In the genomic region with DNA sequence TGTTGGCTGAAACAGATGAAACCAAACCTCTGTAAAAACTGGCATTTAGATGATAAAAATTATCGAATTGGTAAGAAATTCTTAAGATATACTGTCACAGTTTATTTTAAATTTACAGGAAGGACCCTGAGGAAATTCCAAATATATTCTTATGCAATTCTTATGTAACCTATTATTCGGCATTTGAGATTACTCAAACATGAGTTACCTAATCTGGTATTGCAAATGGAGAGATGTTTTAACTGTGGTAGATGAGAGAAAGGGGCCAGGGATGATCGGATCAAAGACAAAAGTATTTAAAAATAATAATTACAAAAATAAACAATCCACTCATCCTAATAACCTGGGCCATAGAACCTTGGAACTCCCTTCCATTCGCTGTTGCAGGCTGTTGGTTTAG, we compare ENCODE assay signal across 27 mouse cellular contexts. TPM values are rescaled to one million over a fixed set of nuclear protein-coding genes. Genes with fewer than 3 reads are reported as not detected.
"Had no signal": no experiment of that assay in that cellular context is flagged by ENCODE, and none has a peak within 500 bp of the region (broad histone marks: within the 10 kb centered on the region; RNA-seq: fewer than 3 reads in every experiment).

No protein-coding gene starts in this region.

- H3K27me3 ChIP-seq: lung, embryonic 15.5 days; midbrain, embryonic 12.5 days; neural tube, embryonic 13.5 days; neural tube, embryonic 15.5 days; stomach, embryonic 15.5 days had no signal

- DNase-seq: liver, postnatal 0 days; lung, adult 2 months; lung, postnatal 14 days; lung, postnatal 36 days; midbrain, embryonic 14.5 days; retina, postnatal 1 day; right cerebral cortex, adult 18-20 months; right cerebral cortex, postnatal 25 days; thymus, adult 2 months; thymus, postnatal 25 days; thymus, postnatal 4 days had no signal

- H3K4me3 ChIP-seq: lung, embryonic 15.5 days; midbrain, embryonic 10.5 days; midbrain, embryonic 12.5 days; myocyte; neural tube, embryonic 13.5 days; neural tube, embryonic 15.5 days; stomach, embryonic 15.5 days had no signal

- H3K9ac ChIP-seq: liver, postnatal 0 days; lung, embryonic 15.5 days; midbrain, embryonic 12.5 days; neural tube, embryonic 13.5 days; neural tube, embryonic 15.5 days; stomach, embryonic 15.5 days had no signal

- H3K9me3 ChIP-seq: lung, embryonic 15.5 days; midbrain, embryonic 10.5 days; midbrain, embryonic 12.5 days; neural tube, embryonic 13.5 days; neural tube, embryonic 15.5 days; stomach, embryonic 15.5 days had no signal

- H3K4me1 ChIP-seq: midbrain, embryonic 10.5 days; midbrain, embryonic 12.5 days; neural tube, embryonic 13.5 days; neural tube, embryonic 15.5 days; stomach, embryonic 15.5 days had no signal

- H3K4me2 ChIP-seq: lung, embryonic 15.5 days; midbrain, embryonic 12.5 days; neural tube, embryonic 13.5 days; neural tube, embryonic 15.5 days; stomach, embryonic 15.5 days had no signal

- ATAC-seq: liver, postnatal 0 days; lung, postnatal 0 days; midbrain, embryonic 16.5 days had no signal

- H3K27ac ChIP-seq: lung, embryonic 15.5 days; macrophage; midbrain, embryonic 10.5 days; midbrain, embryonic 12.5 days; neural tube, embryonic 13.5 days; neural tube, embryonic 15.5 days; stomach, embryonic 15.5 days; stomach, postnatal 0 days had no signal

RNA-seq across cellular contexts. Expression of gene Lmod2, which starts 12.8 kb away (rescaled TPM):
- total RNA-seq: megakaryocyte, adult 5-6 weeks; megakaryocyte-erythroid progenitor cell, adult 5-6 weeks had no signal
- polyA plus RNA-seq: macrophage; midbrain, embryonic 12.5 days; midbrain, embryonic 14.5 days; midbrain, embryonic 16.5 days; spleen, adult 2 months; stomach, postnatal 0 days; testis, adult 2 months; urinary bladder, adult 2 months had no signal
